Mouse (Mus musculus): ENCODE data around the gene BC048562.

The BC048562 gene

GRCm38 (mm10) chr9:108480813-108481519, 44.7 kb downstream of the BC048562 start:
- no peak for DNase-seq

GRCm38 (mm10) chr9:108481520-108482210, 45.4 kb downstream of the BC048562 start:
- no peak for DNase-seq

- DNase-seq, result no peak
Observed at GRCm38 (mm10) chr9:108483051-108483790, 46.9 kb downstream of the BC048562 start.

GRCm38 (mm10) chr9:108484021-108484420, 47.7 kb downstream of the BC048562 start:
- no peak for DNase-seq

- DNase-seq, result no peak
Observed at GRCm38 (mm10) chr9:108485301-108485875, 49.1 kb downstream of the BC048562 start.

GRCm38 (mm10) chr9:108486973-108487530, 50.8 kb downstream of the BC048562 start:
- DNase-seq, result no peak

- no peak for DNase-seq
Observed at GRCm38 (mm10) chr9:108488403-108488802, 52.1 kb downstream of the BC048562 start.

- no peak for DNase-seq
Observed at GRCm38 (mm10) chr9:108489215-108489614, 52.9 kb downstream of the BC048562 start.

- no peak for DNase-seq
Observed at GRCm38 (mm10) chr9:108489702-108490558, 53.6 kb downstream of the BC048562 start.

GRCm38 (mm10) chr9:108490559-108491285, 54.4 kb downstream of the BC048562 start, which contains the start of gene Usp19:
Usp19 (plus strand) TSS chr9:108490602.
- peak; percentile 94 for DNase-seq

- no peak for DNase-seq
Observed at GRCm38 (mm10) chr9:108491286-108491580, 55.0 kb downstream of the BC048562 start.

GRCm38 (mm10) chr9:108492043-108492750, 55.9 kb downstream of the BC048562 start:
- no peak for DNase-seq

- DNase-seq, result no peak
Observed at GRCm38 (mm10) chr9:108493246-108493645, 57.0 kb downstream of the BC048562 start.

GRCm38 (mm10) chr9:108494146-108494825, 58.0 kb downstream of the BC048562 start:
- no peak for DNase-seq

- no peak for DNase-seq
Observed at GRCm38 (mm10) chr9:108494905-108495304, 58.6 kb downstream of the BC048562 start.
